Mouse (Mus musculus) kidney, embryonic 14.5 days (tissue): ENCODE measurements at regions not wholly inside any gene's neighbourhood (a gene's known extent, or its start where the extent isn't known, plus 50 kb on each side); places are given as distances from the start of the nearest gene placed in this dataset.
"Not testable (repeated sequence)": the region's sequence is repeated elsewhere in the genome, so short reads cannot be mapped to it uniquely, and the experiment has no call there.

Source experiments
- ATAC-seq: fragments of 200-750 bp; cut with Nextera tagmentation; 2 replicates; pipeline ENCODE4 v1.8.0; 2017; ENCODE audit warnings: moderate number of reproducible peaks, mild to moderate bottlenecking, moderate TSS enrichment, moderate library complexity; ENCODE audit not compliant: low FRiP score, low TSS enrichment
- H3K27ac ChIP-seq: fragments of 300-500 bp; sonication (generic); 2 replicates; pipeline ENCODE4 v1.5.1; 2014; ENCODE audit warnings: low read depth, mild to moderate bottlenecking, low read length, moderate library complexity, mixed read lengths
- H3K27me3 ChIP-seq: fragments of 300-500 bp; sonication (generic); 2 replicates; pipeline ENCODE4 v1.6.1; 2014; ENCODE audit warnings: mild to moderate bottlenecking, low read length; ENCODE audit not compliant: control insufficient read depth, insufficient read depth
- H3K36me3 ChIP-seq: fragments of 300-500 bp; sonication (generic); 2 replicates; pipeline ENCODE4 v1.6.1; 2014; ENCODE audit warnings: low read length, mixed read lengths; ENCODE audit not compliant: control insufficient read depth, insufficient read depth
- H3K4me1 ChIP-seq: fragments of 300-500 bp; sonication (generic); 2 replicates; pipeline ENCODE4 v1.6.1; 2014; ENCODE audit warnings: low read length, mixed read lengths; ENCODE audit not compliant: control insufficient read depth, insufficient read depth
- H3K4me2 ChIP-seq: fragments of 300-500 bp; sonication (generic); replicated peaks from 2 replicates; pipeline ENCODE4 v1.6.1; 2014; ENCODE audit warnings: low read depth, mild to moderate bottlenecking, low read length
- H3K4me3 ChIP-seq: fragments of 300-500 bp; sonication (generic); 2 replicates; pipeline ENCODE4 v1.5.1; 2014; ENCODE audit warnings: mild to moderate bottlenecking, low read length
- H3K9ac ChIP-seq: fragments of 300-500 bp; sonication (generic); 2 replicates; pipeline ENCODE4 v1.6.1; 2014; ENCODE audit warnings: low read depth, mild to moderate bottlenecking, low read length, moderate library complexity
- H3K9me3 ChIP-seq: fragments of 300-500 bp; sonication (generic); 2 replicates; pipeline ENCODE4 v1.6.1; 2016; ENCODE audit warnings: low read length; ENCODE audit not compliant: control insufficient read depth
- WGBS: fragments of 180-500 bp; shearing (Covaris S2); extraction: QIAGEN DNeasy Blood & Tissue Kit; methylation state at CpG from one replicate; pipeline ENCODE4 v1.1.7; 2014; 5-methylcytosine and 5-hydroxymethylcytosine counted together

DNA sequence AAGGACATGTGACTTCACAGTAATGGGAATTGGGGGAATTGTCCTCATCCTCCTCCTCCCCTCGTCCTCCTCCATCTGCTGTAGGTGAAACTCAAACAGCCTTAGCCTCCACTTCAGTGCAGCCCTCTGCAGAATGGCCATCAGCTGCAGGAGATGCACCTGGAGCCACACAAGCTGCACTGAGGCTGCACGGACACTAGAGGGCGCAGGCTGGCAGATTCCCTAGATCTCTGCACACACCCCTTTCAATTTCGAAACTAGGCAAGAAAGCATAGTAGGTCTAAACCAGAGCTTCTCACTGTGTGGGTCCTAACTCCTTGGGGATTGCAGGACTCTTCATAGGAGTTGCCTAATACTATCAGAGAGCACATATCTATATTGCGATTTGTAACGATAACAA, 106.2 kb upstream of the Asap2 start:
- H3K36me3 ChIP-seq, H3K9ac ChIP-seq, H3K4me2 ChIP-seq, H3K27me3 ChIP-seq, H3K27ac ChIP-seq, H3K4me1 ChIP-seq, ATAC-seq, H3K4me3 ChIP-seq, H3K9me3 ChIP-seq: not testable (repeated sequence)
- WGBS: 74% methylated on average over 6 of the region's 6 CpGs

- Histone ChIP-seq H3K27ac (peak overlapping the region; percentile 94), H3K4me3 (peak overlapping the region; percentile 62), H3K9ac (peak overlapping the region; percentile 87), H3K9me3 (peaks cover 11% of the 10 kb centered on the region; the same call in 1 of the 2 replicates), H3K4me2 (peak overlapping the region; percentile 27)
- not testable (repeated sequence) for H3K4me1 ChIP-seq, H3K36me3 ChIP-seq, H3K27me3 ChIP-seq
- WGBS: under 1% methylated on average over 76 of the region's 87 CpGs
- peak; percentile 100 for ATAC-seq
Observed at GRCm38 (mm10) chr12:20920653-20921397, 69.4 kb upstream of the Asap2 start.

GRCm38 (mm10) chr12:20921398-20922023, 68.7 kb upstream of the Asap2 start:
- Histone ChIP-seq H3K4me2 (peak overlapping the region; percentile 27), H3K4me3 (peak overlapping the region; percentile 62)
- not testable (repeated sequence) for H3K36me3 ChIP-seq, H3K4me1 ChIP-seq, H3K9ac ChIP-seq, H3K27ac ChIP-seq, H3K9me3 ChIP-seq, ATAC-seq, H3K27me3 ChIP-seq
- WGBS: 16% methylated on average over 8 of the region's 15 CpGs

DNA sequence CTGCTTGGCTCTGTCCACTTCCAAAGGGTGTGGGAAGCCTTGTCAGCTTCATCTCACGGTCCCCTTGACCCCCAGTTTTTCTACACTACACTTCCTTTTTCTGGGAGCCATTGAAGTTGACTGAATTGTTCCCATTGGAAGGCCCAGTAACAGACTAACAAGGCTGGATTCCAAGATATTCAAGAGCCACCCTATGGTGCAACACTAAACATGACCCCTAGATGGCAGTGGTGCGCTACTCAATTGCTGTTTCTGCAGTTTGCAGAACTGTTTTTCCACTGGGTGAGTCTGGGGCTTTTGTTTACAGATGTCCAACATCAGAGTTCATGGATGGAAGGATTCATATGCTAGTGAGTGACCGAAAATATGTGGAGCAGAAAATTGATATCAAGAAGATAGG, 61.3 kb upstream of the Asap2 start:
- not testable (repeated sequence) for H3K4me2 ChIP-seq, H3K9me3 ChIP-seq, H3K4me1 ChIP-seq, H3K27me3 ChIP-seq, H3K36me3 ChIP-seq, H3K9ac ChIP-seq, ATAC-seq, H3K4me3 ChIP-seq, H3K27ac ChIP-seq
- WGBS: 20% methylated on average over 3 of the region's 3 CpGs
